Mouse (Mus musculus): ENCODE data around the gene Sgcd.

Sgcd gene

DNA sequence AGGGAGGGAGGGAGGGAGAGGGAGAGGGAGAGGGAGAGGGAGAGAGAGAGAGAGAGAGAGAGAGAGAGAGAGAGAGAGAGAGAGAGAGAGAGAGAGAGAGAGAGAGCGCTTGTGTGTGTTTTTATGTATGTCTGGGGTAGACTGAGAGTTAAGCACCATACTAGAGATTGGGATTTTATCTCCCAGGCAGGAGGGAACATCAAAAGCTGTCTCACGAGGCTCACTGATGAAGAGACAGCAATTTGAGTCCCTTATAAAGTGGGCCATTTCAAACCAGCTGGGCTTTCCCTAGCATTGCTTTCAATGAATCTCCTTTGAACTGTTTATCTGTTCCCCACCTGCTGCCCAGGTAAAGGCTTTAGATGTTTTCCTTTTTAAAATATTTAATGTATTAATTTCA is 973.1 kb downstream of the Sgcd start:
- DNase-seq (ENCODE audit: low spot score in 2 of 2), result no peak

DNA sequence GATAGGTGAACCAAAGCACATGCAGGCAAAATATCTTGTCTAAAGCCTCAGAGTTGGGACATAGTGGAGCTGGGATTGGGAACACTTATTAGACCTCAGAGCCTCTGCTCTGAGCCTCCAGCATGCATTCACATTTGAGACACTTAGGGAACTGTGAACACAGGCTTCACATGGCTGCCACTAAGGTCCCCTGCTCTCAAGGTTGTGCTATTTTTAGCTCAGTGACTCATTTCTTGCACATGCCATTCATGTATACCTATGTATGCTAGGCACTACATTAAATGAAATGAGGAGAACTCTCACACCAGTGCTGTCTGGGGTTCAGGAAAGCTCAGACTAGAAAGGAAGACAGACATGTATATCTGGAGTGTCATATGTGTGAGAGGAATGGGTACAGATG is 974.5 kb downstream of the Sgcd start:
- DNase-seq (ENCODE audit: low spot score in 2 of 2), result no peak

GRCm38 (mm10) chr11:47010166-47010565 is 978.6 kb downstream of the Sgcd start:
- DNase-seq (ENCODE audit: low spot score in 2 of 2), result no peak

DNA sequence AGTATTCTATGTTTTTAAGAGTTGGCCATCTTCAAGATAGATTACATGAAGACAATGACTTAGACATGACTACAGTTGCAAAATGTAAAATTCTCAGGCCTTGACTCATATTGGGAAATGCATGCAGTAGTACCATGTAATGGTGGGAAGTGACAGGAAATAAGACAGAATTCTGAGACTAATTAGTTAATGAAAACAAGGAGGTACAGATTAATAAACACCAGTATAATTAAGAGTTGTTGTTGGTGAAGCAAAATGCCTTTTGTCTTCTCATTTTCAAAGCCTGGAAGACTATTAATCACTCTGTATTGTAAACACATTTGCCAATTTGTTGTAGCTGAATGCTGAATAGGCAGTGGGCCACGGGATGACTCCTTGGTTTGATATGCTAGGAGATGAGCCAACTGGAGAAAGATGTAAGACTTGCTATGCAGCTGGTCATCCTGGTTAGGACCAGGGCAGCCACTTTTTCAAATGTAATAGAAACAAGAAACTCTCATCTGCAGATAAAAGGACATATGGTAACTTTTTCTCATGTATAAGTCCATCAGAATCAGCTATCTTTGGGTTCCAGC is 983.4 kb downstream of the Sgcd start:
- no peak for DNase-seq (ENCODE audit: low spot score in 2 of 2)

DNA sequence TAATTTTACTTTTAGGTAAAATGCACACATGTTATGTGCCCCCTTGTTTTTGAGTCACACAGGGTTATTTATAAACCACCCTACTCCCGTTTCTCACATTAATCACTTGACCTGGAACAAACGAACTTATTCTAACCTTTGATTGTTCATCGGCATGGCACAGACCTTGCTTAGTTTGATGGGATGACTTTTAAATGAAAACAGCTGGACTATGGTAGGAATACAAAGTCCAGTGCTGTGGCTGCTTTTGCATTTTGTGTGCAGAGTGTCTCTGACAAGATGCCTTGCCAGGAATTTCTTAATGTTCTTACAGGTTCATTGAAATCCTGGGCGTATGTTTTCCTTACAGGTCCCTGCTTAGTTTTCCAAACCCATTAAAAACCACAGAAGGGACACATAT is 1049.5 kb downstream of the Sgcd start:
- no peak for DNase-seq (ENCODE audit: low spot score in 2 of 2)

DNA sequence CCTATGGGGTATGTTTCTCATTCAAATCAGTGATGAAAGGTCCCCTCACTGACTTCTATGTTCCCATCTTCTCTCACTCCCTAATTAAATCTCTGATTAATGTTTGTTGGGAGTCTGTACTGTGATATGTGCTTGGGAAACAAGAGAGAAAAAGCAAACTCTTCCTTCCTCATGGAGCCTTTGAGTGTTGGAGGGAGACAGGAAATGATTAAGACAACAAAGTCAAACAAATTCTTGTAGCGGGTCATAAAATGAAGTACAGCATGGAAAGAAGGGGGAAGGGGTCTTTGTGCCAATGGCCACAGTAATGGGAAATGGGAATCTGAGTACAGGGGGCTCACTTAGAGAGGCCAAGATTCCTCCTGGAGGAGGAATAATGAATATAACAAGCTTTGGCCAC is 1063.8 kb downstream of the Sgcd start:
- no peak for DNase-seq (ENCODE audit: low spot score in 2 of 2)

DNA sequence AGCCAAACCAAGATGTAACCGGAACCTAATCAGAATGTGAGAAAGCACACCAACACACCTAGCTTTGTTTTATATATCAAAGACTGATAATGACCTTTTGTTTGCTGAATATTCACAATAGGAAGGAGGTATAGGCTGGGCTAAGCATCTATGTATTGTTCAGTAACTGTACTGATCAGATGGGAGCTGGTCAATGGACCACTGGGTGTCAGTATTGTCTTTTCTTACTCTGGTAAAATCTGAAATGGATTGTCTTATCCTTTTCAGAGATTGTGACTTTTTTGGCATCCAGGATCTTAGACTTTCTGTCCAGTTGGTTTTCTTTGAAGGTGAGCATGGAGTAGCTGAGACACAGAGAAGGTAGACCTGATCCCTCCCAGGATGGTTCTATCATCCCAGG is 1068.5 kb downstream of the Sgcd start:
- no peak for DNase-seq (ENCODE audit: low spot score in 2 of 2)

GRCm38 (mm10) chr11:46912656-46913237 is 1076.0 kb downstream of the Sgcd start:
- DNase-seq (ENCODE audit: low spot score in 2 of 2), result no peak

GRCm38 (mm10) chr11:46904281-46904680 is 1084.5 kb downstream of the Sgcd start:
- DNase-seq (ENCODE audit: low spot score in 2 of 2), result no peak

DNA sequence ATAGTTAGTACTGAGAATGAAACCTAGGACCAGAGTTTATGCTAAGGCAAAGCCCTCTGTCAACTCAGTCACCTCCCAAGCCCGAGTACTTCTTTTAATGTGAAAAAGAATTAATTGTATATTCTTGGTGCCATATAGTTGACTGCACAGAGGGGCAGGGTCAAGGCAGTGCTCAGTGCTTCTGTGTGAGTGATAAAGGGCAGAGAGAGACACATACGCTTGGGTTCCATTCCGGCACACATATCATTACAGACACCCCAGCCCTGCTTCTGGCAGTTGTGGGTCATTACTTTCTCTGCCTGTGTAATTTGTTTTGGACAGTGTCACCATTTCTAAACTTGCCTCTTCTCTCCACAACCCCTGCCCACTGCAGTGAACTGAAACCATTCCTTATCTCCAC is 1099.7 kb downstream of the Sgcd start:
- no peak for DNase-seq (ENCODE audit: low spot score in 2 of 2)

DNA sequence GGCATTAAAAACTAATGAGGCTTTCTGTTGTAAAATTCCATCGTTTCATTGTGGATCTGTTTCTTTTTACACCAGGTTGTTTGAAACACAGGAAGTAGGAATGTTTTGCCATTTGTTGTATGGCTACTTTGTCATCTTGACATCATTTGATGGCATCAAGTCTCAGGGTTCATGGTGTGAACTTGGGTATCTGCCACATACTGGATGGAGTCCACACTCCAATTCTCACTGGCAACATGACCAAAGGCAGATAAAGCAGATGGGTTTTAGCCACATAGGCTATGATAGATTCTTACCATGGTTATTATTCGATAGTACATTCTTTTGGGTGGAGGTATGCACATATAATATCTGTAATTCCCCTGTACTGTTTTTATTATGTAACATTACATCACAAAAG is 1106.3 kb downstream of the Sgcd start:
- no peak for DNase-seq (ENCODE audit: low spot score in 2 of 2)

GRCm38 (mm10) chr11:46875774-46876173 is 1113.0 kb downstream of the Sgcd start:
- peak in 1 of 2 experiments; percentile 13 for DNase-seq (ENCODE audit: low spot score in 2 of 2)

- DNase-seq (ENCODE audit: low spot score in 2 of 2), result no peak
These were observed 1120.2 kb downstream of the Sgcd start for GRCm38 (mm10) chr11:46868594-46868993.

DNA sequence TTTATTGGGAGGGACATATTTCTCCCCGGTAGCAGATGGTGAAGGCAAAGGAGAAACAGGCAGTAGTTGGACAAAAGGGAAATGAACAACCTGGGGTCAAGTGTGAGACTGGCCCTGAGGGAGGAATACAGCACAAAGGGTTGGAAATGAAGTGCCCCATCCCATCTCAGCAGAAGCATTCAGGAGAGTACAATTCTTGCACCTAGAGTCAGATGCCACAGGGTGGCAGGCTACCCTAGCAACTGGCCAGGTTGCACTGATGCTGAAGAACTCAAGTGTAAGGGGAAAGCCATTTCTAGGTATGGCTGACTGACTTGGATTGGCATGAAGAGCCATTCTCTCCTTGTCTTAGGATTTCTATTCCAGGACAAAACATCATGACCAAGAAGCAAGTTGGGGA is 1124.0 kb downstream of the Sgcd start:
- peak in 1 of 2 experiments; percentile 28 for DNase-seq (ENCODE audit: low spot score in 2 of 2)

- peak in 1 of 2 experiments; percentile 30 for DNase-seq (ENCODE audit: low spot score in 2 of 2)
These were observed 1140.4 kb downstream of the Sgcd start for GRCm38 (mm10) chr11:46848221-46848971.

DNA sequence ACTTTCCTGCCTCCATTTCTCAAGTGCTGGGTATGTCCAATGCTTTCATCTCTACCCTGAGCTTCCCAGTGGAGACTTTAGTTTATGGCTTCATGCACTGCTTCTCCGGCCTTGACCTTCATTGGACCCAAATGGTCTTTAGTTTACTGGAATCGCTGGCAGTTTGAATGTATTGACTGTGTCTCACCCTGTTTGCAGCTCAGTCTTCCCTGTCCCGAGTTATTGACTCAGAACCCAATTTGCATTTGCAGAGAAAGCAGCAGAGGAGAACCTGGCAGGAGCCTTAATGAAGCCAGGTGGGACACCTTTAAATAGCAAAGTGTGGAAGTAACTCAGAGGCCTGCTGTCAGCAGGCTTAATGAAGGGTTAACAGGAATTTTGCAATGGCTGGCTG is 1140.9 kb downstream of the Sgcd start:
- no peak for DNase-seq (ENCODE audit: low spot score in 2 of 2)

GRCm38 (mm10) chr11:46846661-46847060 is 1142.1 kb downstream of the Sgcd start:
- no peak for DNase-seq (ENCODE audit: low spot score in 2 of 2)

All from frontal cortex, postnatal 14 days (tissue).